Mouse (Mus musculus) urinary bladder, postnatal 36 days (tissue): Measurements from ENCODE around the gene Med12l.
"Not testable (repeated sequence)": the region's sequence is repeated elsewhere in the genome, so short reads cannot be mapped to it uniquely, and the experiment has no call there.

ENCODE experiments used
- DNase-seq, 2 experiments: peaks; one replicate each; pipeline ENCODE4 v3.0.0; 2022; ENCODE audit warnings: low spot score in 2 of 2, mixed read lengths in 1 of 2

Gene Med12l

DNA sequence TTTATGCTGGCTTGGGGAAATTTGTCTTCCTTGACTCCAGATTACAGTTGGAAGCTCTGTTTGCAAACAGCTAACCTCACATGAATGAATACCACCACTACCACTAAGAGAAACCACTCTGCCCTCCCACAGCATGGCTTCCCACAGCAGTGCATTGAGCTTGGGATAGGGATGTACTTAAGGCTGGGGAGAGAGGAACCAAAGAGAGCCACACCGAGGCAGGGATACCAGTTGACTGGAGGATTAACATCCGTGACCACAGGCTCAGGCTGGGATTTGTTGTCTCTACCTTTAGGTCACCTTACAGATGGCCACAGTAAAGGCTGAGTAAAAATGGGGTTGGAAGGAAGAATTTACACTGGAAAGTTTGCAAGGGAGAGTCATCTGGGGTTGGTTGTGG, 16.6 kb downstream of the Med12l start:
- DNase-seq, result no peak

DNA sequence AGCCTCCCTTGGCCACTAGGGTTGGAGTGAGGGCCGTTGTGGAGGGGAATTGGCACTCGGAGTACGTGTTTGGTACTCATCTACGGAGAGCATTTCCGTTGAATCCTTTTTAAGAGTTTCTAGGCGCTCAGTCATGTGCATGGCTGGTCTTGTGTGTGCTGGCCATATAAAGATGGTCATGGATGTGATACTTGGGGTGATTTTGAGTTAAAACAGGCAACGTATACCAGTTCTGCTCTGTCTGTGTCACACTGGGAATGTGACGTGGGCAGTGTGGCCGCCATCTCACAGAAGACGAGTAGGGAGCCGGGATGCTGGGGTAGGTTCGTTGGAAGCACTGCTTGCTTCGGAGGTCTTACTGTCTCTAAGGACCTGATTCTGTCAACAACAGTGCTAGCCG, 17.3 kb downstream of the Med12l start:
- DNase-seq, result no peak

DNA sequence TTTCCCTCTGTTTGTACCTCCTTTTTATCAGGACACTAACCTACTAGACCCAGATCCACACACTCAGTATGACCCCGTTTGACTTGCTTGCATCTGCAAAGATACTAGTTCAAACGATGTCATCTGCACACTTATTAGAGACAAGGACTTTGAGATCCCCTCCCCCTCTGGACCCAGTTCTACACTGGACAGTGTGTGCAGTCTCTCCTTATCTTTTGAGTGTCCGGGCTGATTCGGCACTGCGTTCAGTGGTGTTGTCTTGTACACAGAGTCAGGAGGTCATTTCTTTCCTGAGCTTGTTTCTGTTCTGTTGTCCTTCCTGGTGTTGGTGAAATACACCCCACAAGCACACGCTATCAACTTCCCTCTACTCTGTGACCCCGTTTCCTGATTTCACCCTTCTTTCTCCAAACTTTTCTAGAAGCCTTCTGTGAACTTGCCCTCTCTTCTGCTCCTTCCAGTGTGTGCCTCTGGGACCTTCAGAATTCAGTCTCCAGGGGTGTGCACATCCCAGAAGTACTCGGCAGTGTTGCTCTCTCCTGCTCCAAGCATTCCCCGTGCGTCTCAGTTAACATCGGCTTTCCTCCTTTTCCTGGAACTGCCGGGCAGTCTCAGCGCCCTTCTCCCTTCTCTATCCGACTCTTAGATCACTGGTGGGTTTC, 19.0 kb downstream of the Med12l start:
- DNase-seq, result no peak

DNA sequence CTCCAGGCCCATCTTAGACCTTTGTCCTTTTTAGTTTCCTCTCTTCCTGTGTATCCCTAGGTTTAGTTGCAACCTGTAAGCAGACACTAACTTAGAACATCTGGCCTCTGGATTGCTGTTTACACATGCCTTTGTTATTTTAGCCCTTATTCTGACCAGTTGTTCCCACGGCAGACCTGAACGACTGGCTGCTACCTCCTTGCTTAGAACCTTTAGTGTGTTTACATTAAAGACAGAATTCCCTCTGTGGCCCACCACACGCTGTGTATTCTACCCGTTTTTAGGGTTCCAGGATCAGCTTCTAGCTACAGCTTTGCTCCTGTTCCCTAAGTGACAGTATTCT, 19.5 kb downstream of the Med12l start:
- no peak for DNase-seq

DNA sequence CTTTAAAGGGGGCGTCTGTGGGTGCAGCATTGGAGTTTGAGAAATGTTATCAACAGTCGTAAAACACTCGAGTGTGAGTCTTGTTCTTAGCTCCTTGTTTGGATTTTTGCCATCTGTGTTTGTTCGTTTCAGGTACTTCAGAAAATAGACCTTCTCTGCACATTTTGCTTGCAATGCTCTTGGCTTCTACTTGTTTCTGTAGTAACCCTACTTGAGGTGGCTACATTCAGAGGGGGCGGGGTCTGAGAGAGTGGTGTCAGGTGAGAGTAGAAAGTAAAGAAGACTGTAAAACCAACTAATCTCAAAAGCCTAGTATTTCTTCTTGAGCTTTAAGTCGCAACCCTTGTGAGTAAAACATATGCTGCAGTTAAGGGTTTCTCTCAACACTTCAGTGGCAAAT, 23.1 kb downstream of the Med12l start:
- DNase-seq, result no peak

DNA sequence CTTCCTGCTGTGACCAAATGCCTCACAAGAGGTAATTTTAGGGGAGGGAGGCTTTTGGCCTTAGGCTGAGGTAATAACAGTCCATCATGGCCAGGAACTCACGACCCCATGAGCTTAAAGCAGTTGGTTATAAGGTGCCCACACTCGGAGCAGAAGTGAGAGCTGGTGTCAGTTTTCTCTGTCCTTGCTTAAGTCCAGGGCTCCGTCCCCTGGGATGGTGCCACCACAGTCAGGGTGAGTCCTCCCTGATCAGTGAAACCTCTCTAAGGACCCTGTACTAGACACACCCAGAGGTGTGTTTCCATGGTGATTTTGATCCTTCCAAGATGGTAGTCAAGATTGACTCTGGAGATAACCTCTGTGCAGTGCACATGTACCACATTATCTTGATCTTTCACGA, 25.4 kb downstream of the Med12l start:
- DNase-seq, result no peak

DNA sequence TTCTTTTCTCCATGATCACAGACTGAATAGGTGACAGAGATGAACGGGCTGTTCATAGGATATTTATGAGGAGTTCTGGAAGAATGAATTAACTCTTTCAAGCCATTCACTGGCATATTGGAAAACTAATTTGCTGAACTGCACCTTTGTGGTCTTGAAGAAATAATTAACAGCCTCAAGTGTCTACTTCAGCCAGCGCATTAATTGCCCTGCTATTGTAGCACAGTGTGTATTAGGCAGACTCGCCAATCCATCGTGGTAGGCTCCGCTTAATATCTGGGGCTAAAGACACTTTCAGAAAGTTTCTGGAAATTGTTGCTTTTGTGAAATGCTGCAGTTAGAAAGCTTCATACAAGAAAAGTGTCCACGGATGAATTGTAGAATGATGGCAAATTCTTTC, 35.9 kb downstream of the Med12l start:
- no peak for DNase-seq

DNA sequence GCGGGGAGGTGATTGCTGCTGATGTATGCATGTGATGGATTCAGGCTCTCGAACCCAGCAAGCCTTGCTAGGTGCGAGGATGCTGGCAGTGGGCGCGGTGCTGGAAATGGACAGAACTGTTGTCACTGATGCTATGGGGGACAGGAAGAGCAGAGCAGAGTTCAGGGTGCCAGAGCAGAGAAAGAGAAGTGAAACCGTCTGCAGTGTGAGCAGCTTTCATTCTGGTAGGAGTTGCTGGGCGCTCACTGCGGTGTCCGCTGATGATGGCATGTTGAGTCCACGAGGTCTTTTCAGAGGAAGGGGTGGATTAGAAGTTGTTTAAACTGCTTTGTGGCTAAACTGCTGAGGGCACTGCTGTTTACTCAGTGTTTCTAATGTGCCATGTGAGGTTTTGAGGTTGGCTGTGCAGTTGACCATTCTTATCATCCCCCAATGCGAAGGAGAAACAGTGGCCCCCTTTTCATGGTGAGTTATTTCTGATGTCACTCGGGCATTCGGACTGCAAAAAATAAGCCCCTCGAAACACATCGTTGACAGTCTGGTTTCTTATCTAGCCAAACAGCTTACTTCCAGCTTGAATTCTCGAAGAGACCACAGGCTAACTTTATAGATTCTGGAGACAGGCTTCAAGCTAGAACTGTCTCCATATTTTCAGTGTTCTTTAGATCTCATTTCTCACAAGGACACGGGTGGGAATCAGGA, 49.4 kb downstream of the Med12l start:
- no peak for DNase-seq

DNA sequence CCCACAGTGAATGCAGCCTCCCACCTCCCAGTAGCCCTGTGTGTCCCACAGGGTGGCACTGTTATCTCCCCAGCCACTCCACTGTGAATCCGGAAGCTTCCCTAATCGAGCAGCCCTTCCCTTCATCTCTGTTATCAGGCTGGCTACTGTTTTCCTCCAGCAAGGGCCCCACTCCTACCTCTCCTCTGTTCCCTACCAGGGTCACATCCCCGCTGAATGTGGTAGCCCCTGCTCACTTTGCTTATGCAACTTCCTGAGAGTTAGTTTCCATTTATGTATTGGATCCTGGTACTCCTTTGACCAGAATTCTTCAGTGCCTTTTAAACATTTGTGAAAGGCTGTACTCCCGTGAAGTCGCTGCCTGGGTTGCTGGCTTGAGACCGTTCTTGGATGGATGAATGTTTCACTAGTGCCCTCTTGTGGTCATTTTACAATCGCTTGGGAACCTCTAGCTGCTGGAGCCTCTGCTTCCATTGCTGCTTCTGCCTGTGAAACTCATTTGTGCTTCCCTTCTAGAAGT, 53.5 kb downstream of the Med12l start:
- peak; percentile 43 to 48 for DNase-seq

DNA sequence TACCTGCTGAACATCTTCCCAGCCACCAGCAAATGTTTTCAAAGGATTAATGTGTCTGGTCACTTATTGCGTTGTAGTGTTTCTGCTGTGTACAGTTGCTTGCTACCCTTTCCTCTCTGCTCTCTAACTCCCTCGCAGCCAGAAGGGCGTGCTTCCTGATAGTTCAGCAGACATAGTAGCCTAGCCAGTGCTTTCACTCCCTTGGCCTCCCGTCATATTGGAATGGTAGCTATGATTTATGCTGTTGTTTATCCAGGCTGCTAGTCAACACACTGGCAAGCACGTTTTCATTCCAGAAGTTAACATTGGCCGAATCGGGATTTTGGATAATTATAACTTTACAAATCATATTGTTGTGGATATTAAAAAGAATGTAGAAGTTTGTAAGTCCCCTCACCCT, 54.5 kb downstream of the Med12l start:
- DNase-seq, result peak in 1 of 2 experiments; percentile 14

DNA sequence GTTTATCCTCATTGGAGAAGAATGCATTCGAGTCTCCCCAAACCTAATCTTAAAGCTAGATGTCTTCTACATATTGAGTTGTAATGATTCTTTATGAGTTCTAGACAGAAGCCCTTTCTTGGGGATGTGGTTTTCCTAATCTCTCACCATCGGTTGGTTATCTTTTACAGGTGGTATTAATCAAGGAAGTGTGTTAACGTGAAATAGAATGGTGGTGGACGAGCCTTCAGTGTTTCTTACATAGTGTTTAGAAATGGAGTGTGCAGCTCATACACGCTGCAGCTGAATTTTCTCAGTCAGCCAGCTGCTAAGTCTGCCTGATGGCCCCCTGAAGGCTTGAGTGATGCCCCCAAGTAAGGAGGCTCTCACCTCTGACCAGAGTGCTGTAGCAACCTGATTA, 56.5 kb downstream of the Med12l start:
- DNase-seq, result no peak

DNA sequence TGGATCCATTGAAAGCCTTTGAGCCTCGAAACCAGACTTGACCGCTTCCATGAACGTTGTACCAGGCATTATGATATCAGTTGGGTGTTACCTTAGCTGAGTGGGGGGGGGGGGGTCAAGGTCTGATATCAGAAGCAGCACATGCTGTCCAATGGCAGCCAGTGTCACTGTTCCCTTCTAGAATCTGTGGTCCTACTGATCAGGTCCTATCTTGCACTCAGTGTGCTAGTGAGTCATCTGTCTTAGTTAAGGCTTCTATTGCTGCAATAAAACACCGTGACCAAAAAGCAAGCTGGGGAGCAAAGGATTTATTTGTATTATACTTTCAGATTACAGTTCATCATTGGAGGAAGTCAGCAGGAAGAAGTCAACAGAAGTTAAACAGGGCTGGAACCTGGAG, 57.8 kb downstream of the Med12l start:
- no peak for DNase-seq

DNA sequence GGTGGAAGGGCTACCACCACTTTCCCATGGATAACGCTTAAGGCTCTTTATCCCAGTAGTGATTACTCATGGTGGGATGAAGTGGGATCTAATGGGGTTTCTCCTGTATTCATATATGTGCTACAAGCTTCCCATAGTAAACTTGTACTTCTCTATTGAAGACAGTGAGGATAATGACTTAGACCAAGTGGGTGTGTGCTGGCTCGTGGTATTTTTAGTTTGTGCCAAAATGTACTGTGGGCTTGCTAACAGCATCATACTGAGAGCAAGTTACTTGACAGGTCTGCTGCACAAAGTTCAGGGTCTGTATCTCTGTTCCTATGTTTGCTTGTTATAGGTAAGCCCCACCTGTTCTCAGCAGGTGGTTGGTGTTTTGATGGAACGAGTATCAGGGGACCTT, 60.3 kb downstream of the Med12l start:
- no peak for DNase-seq

DNA sequence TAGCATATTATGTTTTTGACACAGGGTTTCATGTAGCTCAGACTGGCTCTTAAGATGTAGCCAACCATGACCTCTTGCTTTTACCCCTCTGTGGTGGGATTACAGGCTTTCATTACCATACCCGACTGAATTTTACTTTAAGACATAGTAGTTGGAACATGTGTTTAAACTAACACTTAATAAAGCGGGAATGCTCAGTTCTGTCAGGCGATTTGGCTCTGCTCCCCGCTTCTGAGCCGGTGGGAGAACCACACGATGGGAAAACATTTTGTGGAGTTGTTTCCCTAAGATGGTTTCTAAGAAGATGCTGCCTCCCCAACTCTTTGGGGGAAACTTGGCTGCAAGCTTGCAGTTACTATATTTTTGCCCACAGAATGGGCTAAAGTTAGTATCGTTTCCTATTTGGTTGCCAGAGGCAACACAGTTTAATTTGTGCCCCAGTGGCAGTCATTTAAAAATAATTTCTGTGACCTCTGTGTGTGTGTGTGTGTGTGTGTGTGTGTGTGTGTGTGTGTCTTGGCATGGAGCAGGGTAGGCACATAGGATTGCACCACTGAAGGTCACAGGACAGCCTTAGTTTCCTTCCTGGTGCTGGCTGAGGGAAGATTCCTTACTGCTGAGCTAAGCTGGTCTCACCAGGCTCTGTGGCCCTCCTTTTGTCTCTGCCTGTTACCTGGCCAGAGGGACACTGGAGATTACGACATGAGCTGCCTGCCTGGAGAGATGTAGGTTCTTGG, 61.1 kb downstream of the Med12l start:
- DNase-seq, result no peak

DNA sequence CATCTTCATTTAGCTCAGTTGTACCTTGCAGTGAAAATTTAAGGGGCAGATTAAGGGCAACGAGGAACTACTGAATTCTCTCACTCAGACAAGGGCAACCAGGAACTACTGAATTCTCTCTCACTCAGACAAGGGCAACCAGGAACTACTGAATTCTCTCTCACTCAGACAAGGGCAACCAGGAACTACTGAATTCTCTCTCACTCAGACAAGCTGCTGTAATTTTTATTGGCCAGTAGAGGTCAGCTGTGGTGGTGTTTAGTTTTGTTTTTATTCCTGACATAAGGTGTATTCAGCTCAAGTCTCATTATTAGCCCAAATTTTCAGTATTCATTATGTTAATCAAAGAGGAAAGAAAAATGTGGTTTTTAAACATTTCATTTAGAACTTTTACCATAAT, 63.4 kb downstream of the Med12l start:
- not testable (repeated sequence) for DNase-seq

DNA sequence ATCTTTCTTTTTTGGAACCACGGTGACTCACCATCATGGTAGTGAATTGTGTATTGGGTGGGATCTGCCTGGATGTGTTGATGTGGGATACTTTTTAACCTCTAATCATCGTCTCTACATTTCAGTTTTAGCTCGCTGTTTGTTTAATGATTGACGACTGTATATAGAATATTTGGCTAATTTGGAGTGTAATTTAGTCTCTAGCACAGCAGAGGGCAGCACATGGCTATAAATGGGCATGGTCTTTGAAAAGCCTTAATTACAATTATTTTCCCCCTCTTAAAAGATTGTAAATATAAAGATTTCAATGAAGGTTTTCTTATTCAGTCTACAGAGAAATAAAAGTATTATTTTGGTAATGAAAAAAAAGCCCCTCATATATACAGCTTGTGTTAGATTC, 71.7 kb downstream of the Med12l start:
- DNase-seq, result no peak

DNA sequence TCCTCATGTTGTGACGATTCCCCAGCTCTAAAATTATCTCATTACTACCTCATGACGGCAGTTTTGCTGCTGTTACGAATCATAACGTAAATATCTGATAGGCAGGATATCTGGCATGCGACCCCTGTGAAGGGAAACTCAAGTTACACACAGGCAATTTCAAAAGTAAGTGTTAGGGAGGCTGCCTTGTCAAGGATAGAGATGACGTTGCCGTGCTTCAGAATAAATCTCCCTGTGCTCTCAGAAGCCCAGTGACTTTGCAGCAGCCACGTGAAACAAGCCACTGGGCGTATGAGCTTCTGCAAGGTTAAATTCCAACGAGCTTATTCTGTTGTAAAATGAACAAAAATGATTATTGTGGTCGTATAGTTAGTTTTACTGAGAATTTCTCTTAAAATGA, 73.0 kb downstream of the Med12l start:
- no peak for DNase-seq

DNA sequence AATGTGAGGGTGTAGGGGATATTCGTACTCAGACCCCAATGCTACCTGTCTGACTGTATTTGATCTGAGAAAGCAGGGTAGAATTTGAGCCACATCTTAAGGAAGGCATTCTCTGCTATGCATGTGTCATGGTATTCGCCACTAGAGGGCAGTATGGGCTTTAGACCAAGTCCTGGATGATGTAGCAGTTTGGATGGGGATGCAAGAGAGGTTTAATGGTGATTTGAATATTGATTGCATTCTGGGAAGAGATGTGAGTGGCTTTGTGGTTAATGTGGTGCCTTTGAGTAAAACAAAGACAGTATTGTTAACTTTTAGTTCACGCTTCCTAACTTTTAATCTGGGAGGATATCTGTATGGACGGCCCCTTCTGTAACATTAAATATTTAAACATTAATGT, 73.7 kb downstream of the Med12l start:
- DNase-seq, result peak in 1 of 2 experiments; percentile 23

DNA sequence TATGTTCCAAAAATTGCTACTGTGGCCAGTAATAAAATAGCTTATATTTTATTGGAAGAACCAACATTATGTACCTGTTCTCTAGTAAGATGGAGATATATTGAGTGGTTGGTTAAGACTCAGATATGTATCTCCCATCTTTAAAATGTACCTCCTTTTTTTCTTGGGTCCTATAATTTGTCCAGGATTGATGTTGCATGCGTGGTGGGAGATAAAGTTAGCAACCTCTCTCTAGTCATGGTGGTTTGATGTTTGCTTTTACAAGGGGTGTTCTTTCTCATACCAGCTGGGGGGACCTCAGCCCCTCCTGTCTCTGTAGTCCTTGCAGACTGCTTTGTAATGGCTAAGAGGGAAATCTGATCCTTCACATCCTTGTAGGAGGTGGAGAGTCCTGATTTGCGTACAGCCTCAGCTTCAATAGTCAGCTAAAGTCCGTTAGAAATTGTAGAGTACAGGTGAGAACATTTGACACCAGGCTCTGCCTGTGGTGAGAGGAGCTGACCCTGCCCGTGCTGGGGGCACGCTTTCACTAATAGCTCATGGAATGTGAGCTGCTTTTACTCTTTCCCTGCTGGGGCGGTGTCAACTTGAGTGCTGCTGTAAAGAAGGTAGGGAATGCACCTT, 74.8 kb downstream of the Med12l start:
- no peak for DNase-seq

DNA sequence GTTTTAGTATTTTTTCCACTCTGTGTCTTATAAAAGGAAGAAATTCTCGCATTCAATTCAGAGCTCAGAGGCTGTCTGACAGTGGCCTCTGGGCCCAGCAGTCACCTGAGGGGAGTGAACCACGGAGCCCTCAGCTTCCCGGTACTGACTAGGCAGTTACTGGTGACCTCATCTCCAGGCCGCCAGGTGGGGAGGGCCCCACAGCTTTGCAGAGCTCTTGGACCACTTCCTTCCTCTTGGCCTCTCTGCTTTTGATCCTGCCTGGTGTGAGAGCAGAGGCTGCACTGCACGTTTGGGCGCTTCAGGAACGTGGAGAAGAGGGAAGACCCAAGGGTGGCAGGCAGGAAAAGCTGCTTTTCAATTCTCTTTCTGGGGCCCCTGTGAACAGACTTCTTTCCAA, 75.3 kb downstream of the Med12l start:
- no peak for DNase-seq

DNA sequence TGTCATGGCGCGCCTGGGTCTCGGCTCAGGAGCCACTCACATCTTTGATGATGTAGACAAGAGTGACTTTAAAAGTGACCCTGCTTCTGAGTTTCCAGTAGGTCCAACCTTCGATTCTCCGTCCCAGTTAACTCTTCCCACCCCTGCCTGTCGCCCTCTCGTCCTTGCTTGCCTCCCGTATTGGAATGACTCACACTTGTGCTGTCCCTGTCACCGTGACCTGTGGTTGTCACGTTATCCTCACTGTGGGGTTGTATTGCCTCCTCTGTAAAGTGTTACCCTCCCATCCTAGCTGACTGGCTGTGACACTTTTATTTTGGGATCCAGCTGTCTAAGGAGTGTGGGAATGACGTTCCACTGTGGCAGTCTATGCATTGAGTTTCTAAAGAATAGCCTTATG, 87.1 kb downstream of the Med12l start:
- DNase-seq, result no peak

DNA sequence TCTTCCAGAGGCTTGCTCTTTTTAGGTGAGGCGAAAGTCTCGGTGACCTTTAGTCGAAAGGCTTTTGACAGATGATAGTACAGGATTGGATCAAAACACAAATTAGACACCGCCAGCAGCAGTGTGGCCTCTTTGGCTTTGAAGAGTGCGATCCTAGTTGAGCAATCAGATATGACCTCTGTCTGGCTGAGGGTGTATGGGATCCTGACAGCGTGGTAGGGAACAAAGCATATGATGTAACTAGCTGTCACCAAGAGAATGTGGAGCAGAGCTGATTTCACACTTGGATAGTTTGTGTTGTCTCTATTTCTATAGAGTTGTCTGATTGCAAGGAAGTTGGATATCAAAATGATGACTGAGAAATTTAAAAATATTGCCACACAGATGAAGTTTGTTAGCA, 91.8 kb downstream of the Med12l start:
- DNase-seq, result no peak

DNA sequence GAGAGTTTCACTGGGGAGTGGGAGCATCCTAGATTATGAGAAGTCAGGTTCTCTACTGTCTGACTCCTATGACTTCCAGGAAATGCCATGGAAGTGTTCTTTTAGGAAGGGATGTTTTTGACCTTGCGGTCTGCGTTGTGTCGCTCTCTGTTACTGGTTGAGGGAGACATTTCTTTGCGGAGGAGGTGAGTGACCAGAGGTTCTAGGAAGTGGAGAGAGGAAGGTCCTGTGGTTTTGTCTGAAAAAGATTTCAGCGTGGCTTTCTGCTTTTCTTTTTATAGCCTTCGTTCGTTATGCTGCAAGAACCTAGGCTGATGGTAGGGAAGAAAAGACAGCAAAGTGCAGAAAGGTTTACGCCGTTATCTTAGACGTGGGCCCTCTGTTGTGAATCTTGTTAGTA, 92.9 kb downstream of the Med12l start:
- no peak for DNase-seq
